Mouse (Mus musculus): ENCODE data around the gene Ubn1. TPM values are rescaled to one million over a fixed set of nuclear protein-coding genes. Genes with fewer than 3 reads are reported as not detected.

Gene Ubn1
- polyA plus RNA-seq, 1 experiment = 33.7 TPM

DNA sequence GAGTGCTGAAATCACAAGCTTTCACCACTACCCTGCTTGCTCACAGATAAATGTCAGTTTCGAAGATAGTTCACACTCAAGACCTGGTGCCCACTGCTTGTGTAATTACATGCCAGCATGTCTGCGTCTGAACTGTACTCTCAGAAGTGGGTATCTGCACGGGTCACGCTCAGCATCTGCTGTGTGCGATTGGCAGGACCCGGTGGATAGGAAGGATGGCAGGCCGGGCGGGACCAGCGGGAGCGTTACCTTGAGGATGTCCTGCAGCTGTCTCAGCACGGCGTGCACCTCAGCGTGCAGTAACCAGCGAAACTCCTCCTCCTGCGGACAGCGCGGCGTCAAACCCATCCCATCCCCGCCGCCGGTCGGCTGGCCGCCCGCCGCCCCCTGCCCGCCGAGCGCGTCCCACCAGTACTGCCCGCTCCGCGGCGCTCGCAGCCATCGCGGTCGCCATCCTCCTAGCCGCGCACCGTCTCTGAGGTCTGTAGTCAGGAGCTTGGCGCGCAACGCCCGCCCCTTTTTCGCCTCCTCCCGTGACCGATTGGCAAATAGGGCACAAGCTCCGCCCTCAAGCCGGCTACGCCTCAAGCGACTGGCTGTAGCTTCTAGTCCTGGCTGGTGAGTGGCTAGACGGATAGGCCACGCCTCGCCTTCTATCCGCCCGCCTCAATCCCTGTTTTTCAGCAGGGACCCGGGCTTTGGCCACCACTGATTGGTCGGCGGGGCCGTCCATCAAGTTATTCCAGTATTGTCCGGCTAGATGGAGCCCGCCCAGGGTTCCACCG, 36.6 kb upstream of the Ubn1 start, which contains the start of gene Rogdi:
Rogdi (minus strand) TSS at position 500 of the 785 bp plus-strand sequence.
- Histone ChIP-seq H3K27ac (ENCODE audit: control insufficient read depth, insufficient read depth, low read depth, low read length, poor library complexity) (peak within 1 kb of the TSS; percentile 73), H3K4me3 (replicated peaks; ENCODE audit: control insufficient read depth, low read depth, low read length) (peak within 1 kb of the TSS; percentile 97), H3K4me1 (ENCODE audit: control insufficient read depth, insufficient read depth, low read length) (peaks cover 5% of the 10 kb centered on the region)
- WGBS = under 1% methylated on average over 63 of the region's 63 CpGs
- TF ChIP-seq POLR2A (IDR thresholded peaks at IDR 0.05; ENCODE audit: borderline replicate concordance, control insufficient read depth, low read depth, low read length) = peak; percentile 86; the same call in 1 of the 2 replicates
- TF ChIP-seq CTCF (IDR thresholded peaks at IDR 0.05; ENCODE audit: control insufficient read depth, insufficient read depth, low read length) = 0 out of 2 replicates have a peak, but pooled peaks have one; percentile 19

DNA sequence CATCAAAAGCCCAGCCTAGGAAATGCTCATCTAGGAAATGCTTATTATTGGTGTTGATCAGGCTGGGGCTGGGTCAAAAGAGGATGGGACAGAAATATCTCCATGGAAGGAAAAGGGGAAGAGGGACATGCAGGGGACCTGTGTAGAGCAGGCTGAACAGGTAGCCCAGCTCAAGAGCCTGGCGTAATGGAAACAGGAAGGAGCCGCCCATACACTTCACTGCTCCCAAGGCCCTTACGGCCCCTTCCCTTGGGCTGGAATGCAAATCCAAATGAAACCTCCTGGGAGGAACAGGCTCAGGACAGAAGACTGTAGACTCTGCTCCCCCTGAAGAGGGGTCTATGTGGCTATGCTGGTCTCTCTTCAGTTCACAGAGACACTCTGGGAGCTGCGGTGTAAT, 35.3 kb upstream of the Ubn1 start:
- no peak overlapping the region for H3K4me3 ChIP-seq (replicated peaks; ENCODE audit: control insufficient read depth, low read depth, low read length)
- TF ChIP-seq POLR2A (IDR thresholded peaks at IDR 0.05; ENCODE audit: borderline replicate concordance, control insufficient read depth, low read depth, low read length) (no peak), CTCF (IDR thresholded peaks at IDR 0.05; ENCODE audit: control insufficient read depth, insufficient read depth, low read length) (no peak)
- 90% methylated on average over 4 of the region's 4 CpGs for WGBS
- H3K27ac ChIP-seq (ENCODE audit: control insufficient read depth, insufficient read depth, low read depth, low read length, poor library complexity) = no peak overlapping the region
- H3K4me1 ChIP-seq (ENCODE audit: control insufficient read depth, insufficient read depth, low read length) = peaks cover 5% of the 10 kb centered on the region

DNA sequence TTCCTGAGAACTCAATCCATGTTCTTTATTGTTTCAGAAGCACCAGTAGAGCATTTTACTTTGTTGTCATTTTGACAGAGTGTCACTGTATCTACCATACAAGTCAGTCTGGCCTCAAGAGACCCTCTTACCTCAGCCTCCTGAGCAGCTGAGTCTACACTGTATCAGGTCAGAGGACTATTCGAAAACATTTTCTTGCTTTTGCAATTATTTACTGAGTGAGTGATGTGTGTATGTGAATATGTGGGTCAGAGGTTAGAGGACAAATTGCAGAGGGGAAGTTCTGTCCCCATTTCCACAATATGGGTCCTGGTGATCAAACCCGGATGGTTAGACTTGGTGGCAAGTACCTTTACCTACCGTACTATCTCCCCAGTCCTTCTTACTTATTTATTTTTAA, 25.8 kb upstream of the Ubn1 start:
- Histone ChIP-seq H3K27ac (ENCODE audit: control insufficient read depth, insufficient read depth, low read depth, low read length, poor library complexity) (no peak overlapping the region), H3K4me3 (replicated peaks; ENCODE audit: control insufficient read depth, low read depth, low read length) (no peak overlapping the region), H3K4me1 (ENCODE audit: control insufficient read depth, insufficient read depth, low read length) (no peaks in the 10 kb centered on the region; the same call in 1 of the 2 replicates)
- WGBS = 91% methylated on average over 3 of the region's 3 CpGs
- TF ChIP-seq CTCF (IDR thresholded peaks at IDR 0.05; ENCODE audit: control insufficient read depth, insufficient read depth, low read length) (no peak), POLR2A (IDR thresholded peaks at IDR 0.05; ENCODE audit: borderline replicate concordance, control insufficient read depth, low read depth, low read length) (no peak)

DNA sequence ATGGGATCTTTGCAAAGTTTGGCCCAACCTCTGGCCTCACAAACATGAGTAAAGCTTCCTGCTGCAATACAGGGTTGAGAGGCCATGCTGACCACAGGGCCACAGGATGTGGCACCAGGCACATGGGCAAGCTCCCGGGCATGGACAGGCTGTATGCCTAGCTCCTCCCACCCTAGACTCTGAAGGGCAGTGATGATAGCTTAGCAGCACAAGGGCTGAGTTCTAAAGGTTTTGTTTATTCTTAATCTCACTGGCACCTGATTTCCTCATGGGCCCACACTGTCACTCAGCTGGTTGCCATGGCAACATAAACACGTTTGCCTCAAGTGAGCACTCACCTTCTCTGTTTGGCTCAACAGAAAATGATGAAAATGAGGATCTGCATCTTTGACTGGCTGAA, 20.0 kb upstream of the Ubn1 start:
- TF ChIP-seq CTCF (IDR thresholded peaks at IDR 0.05; ENCODE audit: control insufficient read depth, insufficient read depth, low read length) (no peak), POLR2A (IDR thresholded peaks at IDR 0.05; ENCODE audit: borderline replicate concordance, control insufficient read depth, low read depth, low read length) (no peak)
- 20% methylated on average over 2 of the region's 2 CpGs for WGBS
- Histone ChIP-seq H3K4me1 (ENCODE audit: control insufficient read depth, insufficient read depth, low read length) (no peaks in the 10 kb centered on the region; the same call in 1 of the 2 replicates), H3K27ac (ENCODE audit: control insufficient read depth, insufficient read depth, low read depth, low read length, poor library complexity) (no peak overlapping the region), H3K4me3 (replicated peaks; ENCODE audit: control insufficient read depth, low read depth, low read length) (no peak overlapping the region)

DNA sequence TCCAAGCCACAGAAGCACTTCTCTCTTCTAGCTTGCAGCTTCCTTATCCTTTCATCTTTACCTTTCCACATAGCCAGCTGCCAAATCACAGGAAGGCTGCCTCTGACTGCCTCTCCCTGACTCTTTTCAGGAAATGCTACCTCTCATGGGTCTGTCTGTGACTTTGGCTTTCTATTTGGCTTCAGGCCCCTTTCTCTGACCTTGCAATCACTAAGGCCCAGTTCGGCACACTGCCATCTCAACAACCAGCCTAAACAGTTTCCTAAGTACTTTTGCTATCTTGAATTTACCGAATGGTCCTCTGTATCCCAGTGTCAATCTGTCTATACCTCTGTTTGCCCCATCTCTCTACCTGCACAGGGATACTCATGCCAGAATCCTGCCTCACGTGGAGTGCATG, 14.3 kb upstream of the Ubn1 start:
- TF ChIP-seq CTCF (IDR thresholded peaks at IDR 0.05; ENCODE audit: control insufficient read depth, insufficient read depth, low read length) = no peak
- TF ChIP-seq POLR2A (IDR thresholded peaks at IDR 0.05; ENCODE audit: borderline replicate concordance, control insufficient read depth, low read depth, low read length) = no peak
- whole genome bisulfite sequencing = 98% methylated on average over 3 of the region's 3 CpGs
- Histone ChIP-seq H3K4me1 (ENCODE audit: control insufficient read depth, insufficient read depth, low read length) (no peaks in the 10 kb centered on the region; the same call in 1 of the 2 replicates), H3K4me3 (replicated peaks; ENCODE audit: control insufficient read depth, low read depth, low read length) (no peak overlapping the region), H3K27ac (ENCODE audit: control insufficient read depth, insufficient read depth, low read depth, low read length, poor library complexity) (no peak overlapping the region)

DNA sequence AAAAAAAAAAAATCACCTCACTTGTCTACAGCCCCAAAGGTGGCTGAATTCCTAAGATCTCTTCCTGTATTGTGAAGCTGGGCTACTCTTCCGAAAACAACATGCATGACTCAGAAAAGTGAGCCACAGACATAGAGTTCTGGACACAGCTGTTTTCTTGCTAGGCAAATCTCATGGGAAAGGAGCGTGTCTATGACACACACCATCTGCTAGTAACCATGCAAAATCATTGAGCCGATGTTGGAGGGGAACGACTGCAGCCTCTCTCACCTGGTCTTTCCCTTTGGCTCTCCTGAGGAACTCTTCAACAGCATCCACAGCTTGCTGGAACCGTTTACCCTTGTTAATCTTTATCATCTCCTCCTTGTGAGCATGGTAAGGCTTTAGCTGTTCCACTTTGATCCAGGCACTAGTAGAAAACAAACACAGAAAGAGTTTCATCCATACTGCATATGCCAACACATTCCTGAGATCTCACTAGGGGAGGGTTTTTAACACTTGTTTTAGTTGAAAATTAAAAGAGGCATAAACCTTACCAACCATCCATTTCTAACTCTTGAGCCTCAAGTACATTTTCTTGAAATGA, 13.1 kb upstream of the Ubn1 start:
- Histone ChIP-seq H3K4me3 (replicated peaks; ENCODE audit: control insufficient read depth, low read depth, low read length) (no peak overlapping the region), H3K4me1 (ENCODE audit: control insufficient read depth, insufficient read depth, low read length) (no peaks in the 10 kb centered on the region; the same call in 1 of the 2 replicates), H3K27ac (ENCODE audit: control insufficient read depth, insufficient read depth, low read depth, low read length, poor library complexity) (no peak overlapping the region)
- WGBS = 86% methylated on average over 5 of the region's 5 CpGs
- no peak for TF ChIP-seq CTCF (IDR thresholded peaks at IDR 0.05; ENCODE audit: control insufficient read depth, insufficient read depth, low read length)
- TF ChIP-seq POLR2A (IDR thresholded peaks at IDR 0.05; ENCODE audit: borderline replicate concordance, control insufficient read depth, low read depth, low read length) = no peak

GRCm38 (mm10) chr16:5045322-5045721, 4.5 kb upstream of the Ubn1 start:
- WGBS = 90% methylated on average over 3 of the region's 3 CpGs
- no peak overlapping the region for H3K27ac ChIP-seq (ENCODE audit: control insufficient read depth, insufficient read depth, low read depth, low read length, poor library complexity)
- no peaks in the 10 kb centered on the region; the same call in none of the 2 replicates for H3K4me1 ChIP-seq (ENCODE audit: control insufficient read depth, insufficient read depth, low read length)
- no peak overlapping the region for H3K4me3 ChIP-seq (replicated peaks; ENCODE audit: control insufficient read depth, low read depth, low read length)
- no peak for TF ChIP-seq POLR2A (IDR thresholded peaks at IDR 0.05; ENCODE audit: borderline replicate concordance, control insufficient read depth, low read depth, low read length)
- TF ChIP-seq CTCF (IDR thresholded peaks at IDR 0.05; ENCODE audit: control insufficient read depth, insufficient read depth, low read length) = no peak

DNA sequence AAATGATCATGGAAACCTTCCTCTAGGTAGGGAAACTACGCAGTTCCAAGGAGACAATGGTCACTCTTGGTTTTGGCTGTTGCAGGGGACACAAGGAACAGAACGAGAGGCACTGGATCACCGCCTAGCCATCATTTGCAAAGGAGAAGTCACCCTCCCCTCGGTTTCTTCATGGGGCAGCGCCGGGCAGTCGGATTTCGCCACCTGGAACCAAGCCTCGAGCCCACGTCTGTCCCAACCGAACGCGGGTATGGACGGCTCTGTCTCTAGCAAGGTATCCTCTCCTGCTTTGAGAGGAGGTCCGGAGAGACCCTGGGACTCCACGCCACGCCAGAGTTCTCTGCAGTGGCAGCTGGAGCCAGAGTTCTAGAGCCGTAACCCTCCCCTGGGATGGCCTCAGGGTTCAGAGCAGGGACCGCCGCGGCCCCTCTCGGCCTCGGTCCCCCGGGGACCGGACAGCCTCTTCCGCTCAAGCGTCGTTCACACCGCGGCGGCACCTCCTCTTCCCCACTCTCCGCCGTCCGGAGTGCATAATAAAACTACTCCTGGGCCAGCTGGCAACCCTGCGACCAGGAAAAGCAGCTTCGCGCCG, 579 bp upstream of the Ubn1 start:
- TF ChIP-seq CTCF (IDR thresholded peaks at IDR 0.05; ENCODE audit: control insufficient read depth, insufficient read depth, low read length) (no peak), POLR2A (IDR thresholded peaks at IDR 0.05; ENCODE audit: borderline replicate concordance, control insufficient read depth, low read depth, low read length) (0 out of 2 replicates have a peak, but pooled peaks have one; percentile 11)
- H3K4me3 ChIP-seq (replicated peaks; ENCODE audit: control insufficient read depth, low read depth, low read length) = peak overlapping the region; percentile 88
- peak overlapping the region; percentile 99 for H3K27ac ChIP-seq (ENCODE audit: control insufficient read depth, insufficient read depth, low read depth, low read length, poor library complexity)
- under 1% methylated on average over 38 of the region's 38 CpGs for WGBS
- peaks cover 1% of the 10 kb centered on the region for H3K4me1 ChIP-seq (ENCODE audit: control insufficient read depth, insufficient read depth, low read length)
